Mouse (Mus musculus) adrenal gland, postnatal 10 days (tissue): ENCODE measurements around the gene Sptbn4. TPM values are rescaled to one million over a fixed set of nuclear protein-coding genes. Genes with fewer than 3 reads are reported as not detected.
A peak's percentile ranks its signal among the peaks of the same experiment; 100 is the strongest.

ENCODE experiments used
- DNase-seq: peaks from one replicate; pipeline ENCODE4 v3.0.0; 2021; ENCODE audit warnings: mixed read lengths
- total RNA-seq, 2 experiments: library from RNA; stranded (reverse); gene quantifications; 2 replicates each; pipeline ENCODE4 v1.2.3; 2021

Sptbn4 gene
- total RNA-seq, 2 experiments from 2014 or later, result 0.70 to 0.81 TPM

DNA sequence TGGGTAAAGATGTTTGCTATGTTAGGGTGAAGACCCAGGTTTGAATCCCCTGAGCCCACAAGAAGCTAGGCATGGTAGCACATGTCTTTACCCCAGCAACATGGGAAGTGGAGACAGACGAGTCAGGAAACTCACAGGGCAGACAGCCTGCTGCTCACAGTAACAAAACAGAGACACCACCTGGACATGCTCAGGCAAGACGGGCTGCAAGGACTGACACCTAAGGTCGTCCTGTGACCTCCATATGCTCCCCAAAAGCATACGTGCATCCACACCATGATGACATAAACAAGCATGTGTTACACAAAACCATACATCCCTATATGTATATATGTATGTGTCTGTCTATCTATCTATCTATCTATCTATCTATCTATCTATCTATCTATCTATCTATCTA, 65.9 kb downstream of the Sptbn4 start:
- no peak for DNase-seq

DNA sequence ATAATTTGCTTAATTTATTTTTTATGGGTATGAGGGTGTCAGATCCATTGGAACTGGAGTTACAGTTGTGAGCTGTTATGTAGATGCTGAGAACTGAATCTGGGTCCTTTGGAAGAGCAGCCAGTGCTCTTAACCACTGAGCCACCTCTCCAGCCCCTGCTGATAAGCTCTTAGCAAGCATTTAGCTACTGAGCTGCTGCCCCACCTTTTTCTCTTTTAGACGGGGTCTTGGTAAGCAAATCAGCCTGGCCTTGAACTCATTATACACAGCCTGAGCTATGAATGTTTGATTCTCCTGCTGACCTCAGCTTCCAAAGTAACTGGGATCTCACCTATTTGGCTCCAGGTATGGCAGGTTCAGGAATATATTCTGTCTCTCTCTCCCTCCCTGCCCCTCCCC, 66.5 kb downstream of the Sptbn4 start:
- DNase-seq, result no peak

DNA sequence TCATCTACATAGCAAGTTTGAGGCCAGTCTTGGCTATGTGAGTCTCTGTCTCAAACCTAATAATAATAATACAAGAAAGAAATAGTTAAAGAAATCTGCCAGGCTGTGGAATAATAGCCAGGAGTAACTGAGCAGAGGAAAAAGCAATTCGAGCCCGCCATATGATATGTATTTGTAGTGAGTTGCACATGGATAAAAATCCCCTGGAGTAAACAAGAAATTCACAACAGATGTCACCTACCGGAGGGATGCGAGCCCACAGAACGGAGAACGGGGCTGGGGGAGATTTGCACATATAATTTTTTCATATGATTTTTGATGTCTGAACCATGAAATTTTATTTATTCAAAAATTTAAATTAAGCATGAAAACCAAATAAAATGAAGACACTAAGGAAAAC, 67.7 kb downstream of the Sptbn4 start:
- DNase-seq, result no peak

DNA sequence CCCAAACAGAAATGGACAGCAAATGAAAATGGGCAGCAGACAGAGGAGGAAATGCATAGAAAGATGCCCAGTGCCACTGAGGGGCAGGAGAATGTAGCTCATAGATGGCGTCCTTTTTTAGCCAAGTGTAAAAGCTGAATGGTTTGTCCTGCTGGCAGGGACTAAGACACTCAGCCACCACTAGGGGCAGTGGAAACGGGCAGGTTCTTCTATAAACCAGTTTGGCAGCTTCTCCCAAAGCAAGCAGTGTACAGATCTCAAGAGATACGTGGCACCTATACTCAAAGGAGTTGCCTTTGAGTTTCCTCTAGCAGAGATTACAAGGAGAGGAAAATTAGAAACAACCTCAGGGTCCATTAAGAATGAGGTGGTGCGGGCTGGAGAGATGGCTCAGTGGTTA, 69.1 kb downstream of the Sptbn4 start:
- DNase-seq, result peak; percentile 29

DNA sequence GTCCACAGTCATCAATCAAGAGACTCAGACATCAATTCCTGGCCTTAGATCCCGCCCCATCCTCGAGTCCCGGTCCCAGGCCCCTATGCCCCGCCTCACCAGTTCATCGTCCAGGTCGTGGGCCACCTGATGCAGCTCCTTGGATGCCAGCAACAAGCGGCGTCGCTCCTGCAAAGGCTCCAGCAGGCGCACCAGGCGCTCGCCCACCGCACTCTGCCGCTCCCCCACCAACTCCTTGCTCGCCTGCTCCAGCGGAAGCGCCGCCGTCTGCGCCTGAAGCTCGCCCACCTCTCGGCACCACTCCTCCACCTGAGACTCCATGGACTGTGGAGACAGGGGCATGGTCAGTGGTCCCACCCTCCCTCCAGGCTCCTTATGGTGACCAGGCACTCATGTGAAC, 72.2 kb downstream of the Sptbn4 start:
- DNase-seq, result no peak

DNA sequence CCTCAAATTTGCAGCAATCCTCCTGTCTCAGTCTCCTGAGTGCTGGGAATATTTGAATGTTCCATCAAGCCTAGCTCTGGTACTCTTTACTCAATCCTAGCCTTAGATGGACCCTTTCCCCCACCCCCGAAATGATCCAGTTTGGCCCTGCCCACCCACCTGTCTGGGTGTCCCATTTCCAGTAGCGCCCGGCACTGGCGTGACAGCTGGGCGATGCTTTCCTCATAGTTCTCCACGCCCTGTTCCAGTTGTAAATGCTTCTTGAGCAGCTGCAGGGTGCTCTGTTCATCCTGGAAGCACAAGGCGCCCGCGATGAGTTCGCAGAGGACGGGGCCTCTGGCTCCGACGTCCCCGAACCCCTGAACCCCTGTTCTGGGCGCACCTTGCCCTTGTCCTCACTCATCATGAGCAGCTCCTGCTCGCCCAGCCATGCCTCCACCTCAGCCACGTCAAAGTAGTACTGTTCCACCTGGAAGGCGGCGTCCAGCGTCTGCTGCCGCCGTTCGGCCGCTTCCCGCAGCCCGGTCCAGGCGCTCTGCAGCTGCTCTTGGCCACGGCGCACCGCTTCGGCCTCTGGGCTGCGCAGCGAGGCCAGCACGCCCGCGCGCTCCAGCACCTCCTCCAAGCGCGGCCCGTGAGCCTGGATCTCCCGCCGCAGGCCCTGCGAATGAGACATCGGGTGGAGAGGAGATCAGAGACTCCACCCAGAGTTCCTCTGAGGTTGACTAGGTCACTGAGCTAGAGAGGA, 75.6 kb downstream of the Sptbn4 start:
- peak; percentile 22 for DNase-seq

DNA sequence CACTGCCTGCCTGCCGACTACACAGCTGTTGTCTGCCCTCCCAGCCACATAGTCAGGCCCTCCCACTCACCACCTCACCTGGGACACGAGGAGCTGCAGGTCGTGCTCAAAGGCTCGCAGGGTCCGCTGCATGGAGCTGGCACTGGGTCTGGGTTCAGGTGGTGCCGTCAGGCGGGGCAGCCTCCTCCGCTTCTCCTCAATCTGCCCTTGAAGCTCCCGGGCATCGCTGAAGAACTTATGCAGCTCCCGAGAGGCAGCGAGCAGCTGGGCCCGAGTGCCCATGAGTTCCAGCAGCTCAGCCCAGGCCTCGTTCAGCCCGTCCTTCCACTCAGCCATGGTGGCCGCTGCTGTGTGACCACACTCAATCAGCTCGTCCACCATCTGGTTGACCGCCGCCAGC, 78.4 kb downstream of the Sptbn4 start:
- DNase-seq, result no peak

DNA sequence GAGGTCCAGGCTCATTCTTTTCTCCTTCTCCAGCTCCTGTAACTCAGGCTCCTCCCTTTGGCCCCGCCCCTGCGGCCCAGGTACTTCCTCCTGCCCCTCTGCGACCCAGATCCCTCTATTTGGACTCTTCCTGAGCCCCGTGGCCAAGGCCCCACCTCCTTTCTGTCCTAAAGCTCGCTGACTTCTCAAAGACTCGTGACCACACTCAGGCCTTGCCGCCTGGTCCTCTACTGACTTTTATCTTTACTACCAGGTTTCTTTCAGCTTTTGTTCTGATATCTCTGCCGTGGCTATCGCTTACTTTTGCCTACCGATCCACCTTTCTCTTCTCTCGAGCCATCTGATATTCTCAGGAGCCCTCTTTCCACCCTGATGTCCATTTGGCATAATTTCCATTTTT, 79.5 kb downstream of the Sptbn4 start:
- DNase-seq, result no peak

DNA sequence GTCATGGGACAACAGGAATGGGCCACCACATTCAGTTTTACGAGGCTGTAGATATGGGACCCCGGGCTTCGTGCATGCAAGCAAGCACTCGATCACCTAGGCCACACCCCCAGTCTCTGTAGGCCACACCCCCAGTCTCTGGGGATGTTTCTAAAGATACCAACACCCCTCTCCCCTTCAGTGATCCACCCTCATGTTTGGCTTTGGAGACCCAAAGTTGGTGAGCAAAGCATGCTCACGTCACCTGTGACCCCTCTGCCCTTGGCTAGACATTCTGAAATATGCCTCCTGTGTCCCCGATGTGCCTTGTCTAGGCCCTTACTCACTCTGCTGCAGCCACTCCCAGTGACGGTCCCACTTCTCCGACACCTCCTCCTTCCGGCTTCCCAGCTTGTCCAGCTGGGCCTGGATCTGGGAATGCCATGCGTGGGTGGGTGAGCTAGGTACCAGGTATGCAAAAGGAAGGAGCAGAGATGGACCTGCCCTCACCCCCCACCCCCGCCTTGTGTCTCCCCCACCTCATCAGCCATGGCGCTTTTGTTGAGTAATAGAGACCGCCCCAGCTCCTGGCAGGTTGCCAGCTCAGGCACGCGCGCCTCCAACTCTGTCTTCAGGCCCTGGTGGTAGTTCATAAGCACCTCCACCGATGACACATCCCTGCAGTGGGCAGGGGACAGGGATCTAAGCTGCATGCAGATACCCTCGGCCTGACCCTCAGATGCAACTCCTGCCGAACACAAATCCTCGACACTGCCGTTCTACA, 81.2 kb downstream of the Sptbn4 start:
- DNase-seq, result no peak

DNA sequence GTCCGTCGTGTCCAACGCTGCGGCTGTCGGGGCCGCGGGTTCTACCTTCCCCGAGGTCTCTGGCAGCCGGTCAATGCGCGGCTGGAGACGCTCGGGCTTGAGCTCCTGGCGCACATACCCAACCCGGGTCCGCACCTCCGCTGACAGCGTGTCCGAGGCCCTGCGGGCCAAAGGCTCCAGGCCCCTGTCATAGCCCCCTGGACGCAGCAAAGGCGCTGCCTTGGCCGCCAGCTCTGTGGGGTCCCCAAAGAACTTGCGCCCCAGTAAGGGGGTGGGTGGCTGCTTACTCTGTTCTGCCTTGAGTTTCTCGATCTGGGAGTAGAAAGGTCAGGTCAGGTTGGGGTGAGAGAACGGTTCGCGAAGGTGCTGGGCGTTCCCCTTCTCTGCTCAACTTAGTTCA, 83.1 kb downstream of the Sptbn4 start:
- no peak for DNase-seq

DNA sequence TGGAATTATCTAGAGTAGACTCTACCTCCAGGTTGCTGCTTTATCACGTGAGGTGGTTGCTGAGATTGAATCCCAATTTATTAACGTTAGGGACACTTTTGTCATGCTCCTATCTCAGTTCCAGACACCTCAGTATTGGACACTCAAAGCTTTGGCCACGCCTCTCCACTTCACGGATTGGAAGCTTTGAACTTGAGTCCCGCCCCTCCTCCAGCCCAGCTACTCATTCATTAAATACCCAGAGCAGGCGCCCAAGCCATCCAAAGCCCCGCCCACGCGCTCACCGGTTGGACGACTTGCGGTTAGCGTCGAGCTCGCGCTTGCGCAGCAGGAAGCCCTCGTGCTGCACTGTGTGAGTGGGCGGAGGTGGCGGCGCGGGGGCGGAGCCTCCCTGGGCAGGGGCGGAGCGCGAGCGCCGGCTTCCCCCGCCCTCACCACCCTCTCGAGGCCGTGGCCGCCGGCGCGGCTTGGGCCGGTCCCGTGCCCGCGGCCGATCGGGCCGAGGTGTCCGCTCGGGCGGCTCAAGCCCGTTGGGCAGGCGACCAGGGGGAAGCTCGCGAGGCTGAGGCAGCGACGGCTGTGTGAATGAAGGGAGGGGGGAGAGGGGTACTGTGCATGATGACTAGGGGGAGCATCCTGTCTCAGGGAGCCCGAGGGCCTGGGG, 86.1 kb downstream of the Sptbn4 start:
- DNase-seq, result peak; percentile 99

DNA sequence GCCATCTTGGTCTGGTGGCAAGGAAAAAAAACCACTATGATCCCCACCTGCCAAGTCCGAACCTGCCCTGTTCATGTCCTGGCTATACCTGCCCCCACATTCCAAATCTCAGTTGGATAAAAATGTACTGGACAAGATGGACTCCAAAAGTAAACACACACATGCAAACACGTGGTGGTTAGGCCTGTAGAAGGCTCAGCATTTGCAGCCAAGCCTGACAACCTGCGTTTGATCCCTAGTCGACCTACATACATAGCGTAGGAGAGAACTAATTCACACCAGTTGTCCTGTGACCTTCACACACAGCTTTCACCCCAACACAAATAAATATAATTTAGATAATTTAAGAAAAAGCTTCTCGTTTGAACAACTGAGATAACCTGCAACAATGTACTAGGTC, 86.7 kb downstream of the Sptbn4 start:
- DNase-seq, result no peak

DNA sequence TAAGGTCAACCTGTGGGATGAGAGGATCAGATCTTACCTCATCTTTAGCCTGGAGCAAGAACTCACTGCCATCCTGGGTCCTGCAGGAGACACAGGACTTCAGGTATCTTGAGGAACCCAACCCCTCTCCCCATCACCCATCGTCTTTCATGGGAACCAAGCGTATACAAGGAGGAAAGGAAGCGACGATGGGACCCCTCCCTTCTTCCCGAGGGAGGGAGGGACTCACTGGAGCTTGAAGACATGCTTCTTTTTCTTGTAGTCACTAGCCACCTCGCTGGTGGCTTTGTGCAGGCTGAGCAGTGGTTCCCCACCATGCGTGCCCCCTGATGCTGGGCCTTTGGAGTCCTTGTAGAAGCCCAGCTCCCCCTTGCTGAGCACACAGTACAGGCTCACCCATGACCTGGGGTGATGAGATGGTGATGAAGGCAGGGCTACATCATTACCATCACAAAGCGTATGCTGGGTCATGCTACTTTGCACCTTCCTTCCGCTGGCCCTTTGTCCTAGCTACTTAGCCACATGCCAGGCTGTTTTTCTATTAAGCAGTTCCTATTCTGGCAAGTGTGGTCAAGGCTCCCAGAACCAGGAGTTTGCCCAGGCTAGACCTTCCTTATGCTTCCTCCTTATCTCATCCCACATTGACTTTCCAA, 87.7 kb downstream of the Sptbn4 start:
- no peak for DNase-seq

DNA sequence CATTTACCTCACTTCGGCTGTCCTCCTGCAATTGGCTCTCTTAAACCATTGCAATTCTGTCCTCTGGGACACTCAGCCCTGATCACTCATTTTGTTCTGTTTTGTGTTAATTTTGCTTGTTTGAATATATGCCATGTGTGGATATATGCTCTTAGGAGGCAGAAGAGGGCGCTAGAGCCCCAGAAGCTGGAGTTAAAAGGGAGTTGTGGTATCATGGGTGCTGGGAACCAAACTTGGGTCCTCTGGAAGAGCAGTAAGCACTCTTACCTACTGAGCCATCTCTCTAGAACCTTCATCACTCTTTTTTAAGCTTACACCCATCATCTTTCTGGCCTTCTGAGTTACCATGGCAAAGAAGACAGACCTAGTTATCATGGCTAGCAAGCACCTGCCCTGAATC, 88.3 kb downstream of the Sptbn4 start:
- DNase-seq, result no peak

DNA sequence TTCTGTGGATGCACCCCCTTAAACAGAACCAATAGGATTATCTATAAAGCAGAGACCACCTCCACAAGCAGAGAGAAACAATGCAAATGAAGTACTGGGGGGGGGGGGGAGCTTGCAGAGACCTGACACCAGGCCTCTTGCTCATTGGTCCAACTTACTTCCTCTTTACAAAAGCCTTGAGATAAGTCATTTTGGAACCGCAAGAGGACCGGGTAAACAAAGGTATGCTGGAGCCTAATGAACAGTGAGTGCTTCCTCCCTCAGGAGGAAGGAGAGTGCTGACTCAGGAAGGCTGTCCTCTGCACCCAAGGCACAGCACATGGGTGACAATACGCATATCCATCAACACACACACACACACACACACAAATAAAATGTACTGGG, 89.9 kb downstream of the Sptbn4 start:
- DNase-seq, result no peak

DNA sequence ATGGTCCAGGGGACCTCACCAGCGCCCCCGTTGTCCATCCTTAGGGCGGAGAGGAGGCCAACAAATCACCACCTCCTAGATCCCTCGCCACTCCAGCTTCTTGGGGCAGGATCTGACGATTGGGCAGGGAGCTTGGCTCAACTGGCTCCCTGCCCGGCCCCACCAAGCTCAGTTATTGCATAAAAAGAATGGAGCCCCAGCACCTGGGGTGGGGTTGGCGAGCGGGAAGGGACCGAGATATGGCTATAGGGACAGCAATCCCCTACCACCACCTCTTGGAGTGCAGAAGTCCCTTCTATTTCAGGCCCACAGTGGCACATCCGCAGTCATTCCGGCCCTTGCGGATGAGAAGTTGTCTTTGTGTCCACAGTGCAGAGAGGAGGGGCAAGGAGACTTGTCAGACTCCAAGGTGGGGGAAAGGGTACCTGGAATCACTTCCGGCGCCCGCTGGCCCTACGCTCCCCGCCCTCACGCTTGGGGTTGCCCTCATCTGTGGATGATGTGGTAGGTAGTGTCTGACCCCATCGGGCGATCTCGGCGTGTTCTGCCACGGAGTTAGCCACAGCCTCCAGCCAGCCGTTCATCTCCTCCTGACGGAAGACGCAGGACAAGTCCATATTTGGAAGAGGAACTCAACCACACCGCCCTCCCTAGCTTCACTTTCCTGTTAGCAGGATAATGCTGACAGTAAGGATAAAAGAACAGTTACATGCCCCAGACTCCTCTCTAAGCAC, 90.5 kb downstream of the Sptbn4 start, which contains the start of gene Gm20479:
TSS of gene Gm20479 (minus strand) at position 559 of the 734 bp plus-strand sequence.
- no peak for DNase-seq

DNA sequence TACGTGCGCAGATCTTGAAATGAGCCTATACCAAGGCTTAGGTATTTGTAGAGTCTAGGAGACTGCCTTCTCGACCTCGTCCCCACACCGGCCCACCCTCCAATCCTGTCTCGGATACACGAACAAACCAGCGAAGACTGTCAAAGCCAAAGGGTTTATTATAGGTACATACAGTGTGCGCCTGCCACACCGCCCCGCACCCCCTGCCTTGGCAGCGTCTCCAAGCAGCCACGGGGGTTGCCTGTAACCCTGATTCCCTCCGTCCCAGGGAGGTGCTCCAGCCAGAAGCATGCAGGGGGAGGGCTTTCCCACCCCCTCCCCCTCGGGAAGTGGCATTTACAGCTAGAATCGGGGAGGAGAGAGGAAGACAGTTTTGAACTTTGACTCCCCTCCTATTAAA, 91.2 kb downstream of the Sptbn4 start:
- peak; percentile 58 for DNase-seq

DNA sequence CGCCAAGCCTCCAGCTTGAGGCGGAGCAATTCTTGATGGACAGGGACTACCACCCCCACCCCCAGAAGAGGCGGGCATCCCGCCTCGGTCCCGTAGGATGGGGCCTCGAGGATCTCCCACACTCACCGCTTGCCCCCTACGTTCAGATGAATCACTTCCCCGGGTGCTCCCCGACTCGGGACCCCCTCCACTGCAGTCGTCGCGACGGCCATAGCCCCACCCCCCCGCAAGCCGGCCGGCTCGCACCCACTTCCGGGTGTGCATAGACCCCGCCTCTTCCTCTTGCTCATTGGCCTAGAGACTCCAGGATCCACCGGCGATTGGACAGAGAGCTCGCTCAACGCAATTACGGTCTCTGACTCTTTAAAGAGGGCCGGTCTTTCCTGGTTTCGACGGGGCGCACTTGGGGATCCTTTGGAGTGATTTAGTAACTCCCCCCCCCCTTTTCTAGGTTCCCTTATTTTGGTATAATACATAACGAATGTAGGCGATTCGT, 91.7 kb downstream of the Sptbn4 start, which contains the start of gene Shkbp1:
TSS of gene Shkbp1 (minus strand) at position 275 of the 496 bp plus-strand sequence.
- DNase-seq, result peak; percentile 91

DNA sequence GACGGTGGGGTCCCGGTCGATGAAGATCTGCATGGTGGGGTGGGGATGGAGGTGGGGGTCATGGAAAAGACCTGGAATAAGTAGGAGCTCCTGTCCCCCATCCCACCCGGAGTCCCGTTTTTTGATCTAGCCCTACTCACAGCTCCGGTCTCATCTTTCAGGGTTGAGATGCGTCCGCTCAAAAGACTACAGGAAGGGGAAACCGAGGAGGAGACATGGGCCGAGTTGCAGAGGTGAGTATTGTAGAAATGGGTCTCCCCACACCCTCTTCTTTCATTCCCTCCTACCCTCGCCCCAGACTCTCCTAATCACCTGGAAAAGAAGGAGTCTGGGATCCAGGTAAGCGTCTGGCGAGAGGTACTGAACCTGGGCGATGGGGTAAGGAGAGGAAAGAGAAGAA, 92.2 kb downstream of the Sptbn4 start:
- DNase-seq, result no peak

DNA sequence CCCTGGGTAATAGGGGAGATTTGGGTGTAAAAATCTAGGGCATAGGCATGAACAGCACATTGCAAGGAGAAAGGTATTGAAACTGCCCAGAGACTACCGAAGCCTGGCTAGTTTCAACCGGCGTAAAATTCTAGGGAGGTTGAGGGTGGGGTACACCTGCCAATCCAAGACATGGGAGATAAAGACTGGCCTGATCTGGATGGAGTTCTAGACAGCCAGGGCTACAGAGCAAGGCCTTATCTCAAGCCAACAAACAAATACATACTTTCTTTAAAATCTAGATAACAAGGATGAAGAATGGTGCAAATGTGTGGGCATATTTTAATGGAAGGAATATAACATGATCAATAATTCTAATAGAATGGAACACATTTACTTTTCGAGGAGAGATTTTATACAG, 92.7 kb downstream of the Sptbn4 start:
- no peak for DNase-seq

DNA sequence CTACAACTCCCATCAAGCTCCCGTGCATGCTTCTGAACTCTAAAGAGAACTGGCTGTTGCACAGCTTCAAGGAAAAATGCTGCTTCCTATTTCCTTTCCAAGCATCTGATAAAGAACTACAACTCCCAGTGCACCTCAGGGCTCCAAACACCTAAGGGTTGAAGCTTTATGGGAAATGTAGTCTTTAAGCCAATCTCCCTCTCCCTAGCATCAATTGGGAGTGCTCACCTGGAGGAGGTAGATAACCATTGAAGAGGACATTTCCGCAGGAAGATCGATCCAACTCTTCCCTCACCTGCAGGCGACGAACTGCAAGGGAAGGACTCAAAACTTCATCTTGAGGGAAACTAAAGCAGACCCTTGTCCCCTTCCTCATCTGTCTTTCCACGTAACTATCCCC, 93.3 kb downstream of the Sptbn4 start:
- no peak for DNase-seq

DNA sequence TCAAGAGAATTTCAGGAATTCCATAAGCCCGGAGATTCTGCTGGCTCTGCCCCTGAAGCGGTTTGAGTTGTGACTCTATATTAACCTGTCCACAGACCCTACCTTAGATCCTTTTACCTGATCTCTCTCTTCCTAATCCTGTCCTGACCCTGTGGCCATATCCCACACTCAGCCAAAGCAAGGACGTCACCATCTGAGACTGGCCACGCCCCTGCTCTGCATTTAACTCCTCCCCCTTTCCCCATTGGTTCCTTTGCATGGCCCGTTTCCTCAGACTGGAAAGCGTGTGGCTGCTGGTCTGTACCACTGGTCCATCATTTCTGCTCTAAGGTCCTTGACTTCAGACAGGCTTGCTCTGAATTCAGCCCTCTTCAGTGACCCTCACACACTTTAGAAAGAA, 102.0 kb downstream of the Sptbn4 start:
- no peak for DNase-seq
